Mouse (Mus musculus): ENCODE results near the gene Adam12.

The Adam12 gene

GRCm38 (mm10) chr7:134150305-134150704 lies 81.6 kb downstream of the Adam12 start:
- DNase-seq (ENCODE audit: low spot score) = no peak

DNA sequence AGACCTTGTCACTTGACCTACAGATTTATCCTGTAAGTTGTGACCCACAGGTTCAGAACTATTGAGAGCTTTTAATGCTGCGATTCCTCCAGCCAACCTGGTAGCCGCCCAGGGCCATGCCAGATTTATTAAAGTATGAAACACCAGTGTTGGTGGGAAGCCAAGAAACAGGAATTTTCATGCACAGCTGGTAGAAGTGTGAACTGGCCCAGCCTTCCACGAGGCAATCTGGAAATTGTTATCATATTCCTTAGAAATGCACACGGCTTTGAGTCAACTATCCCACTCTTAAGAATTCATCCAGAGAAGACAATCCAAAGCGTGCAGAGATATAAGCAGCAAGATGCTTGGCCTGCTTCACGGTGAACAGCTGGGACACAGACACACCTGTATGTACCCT lies 82.6 kb downstream of the Adam12 start:
- no peak for DNase-seq (ENCODE audit: low spot score)

- no peak for DNase-seq (ENCODE audit: low spot score)
Measured at GRCm38 (mm10) chr7:134147561-134147960, 84.4 kb downstream of the Adam12 start.

DNA sequence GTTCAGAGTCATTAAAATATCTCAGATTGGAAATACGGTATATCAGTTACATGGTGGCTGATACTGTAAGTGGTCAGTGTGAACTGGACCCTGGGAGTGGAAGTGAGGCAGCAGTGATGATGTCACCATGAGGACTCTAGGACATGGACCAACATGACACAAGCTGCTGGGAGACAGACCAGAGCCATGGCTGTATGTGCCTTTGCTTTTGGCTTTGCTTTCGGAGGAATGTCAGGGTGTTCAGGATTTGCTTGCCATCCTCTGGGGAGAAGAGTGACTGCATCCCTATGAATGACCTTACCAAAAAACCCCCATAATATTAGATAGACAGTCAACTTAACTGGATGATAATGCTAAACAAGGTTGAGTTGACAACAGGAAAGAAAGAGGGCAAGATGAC lies 85.1 kb downstream of the Adam12 start:
- DNase-seq (ENCODE audit: low spot score) = no peak

DNA sequence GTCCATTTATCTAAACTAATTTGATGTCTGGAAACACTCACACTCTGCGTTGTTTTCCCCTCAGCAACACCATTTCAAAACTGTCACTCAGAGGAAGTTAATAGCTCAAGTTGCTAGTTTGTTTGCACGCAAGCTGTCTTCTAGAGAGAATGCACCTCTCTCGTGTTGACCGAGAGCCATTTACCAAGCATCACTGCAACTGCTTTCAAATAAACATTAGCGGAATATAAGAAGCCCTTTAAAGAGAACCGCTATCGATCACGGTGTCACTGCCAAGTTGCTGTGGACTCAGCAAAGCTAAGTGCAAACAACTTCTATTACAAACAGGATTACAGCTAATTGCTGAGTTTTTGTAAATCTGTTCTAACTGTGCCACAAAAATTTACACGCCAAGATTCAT lies 87.8 kb downstream of the Adam12 start:
- no peak for DNase-seq (ENCODE audit: low spot score)

- DNase-seq (ENCODE audit: low spot score) = no peak
Measured at GRCm38 (mm10) chr7:134139291-134139949, 92.5 kb downstream of the Adam12 start.

DNA sequence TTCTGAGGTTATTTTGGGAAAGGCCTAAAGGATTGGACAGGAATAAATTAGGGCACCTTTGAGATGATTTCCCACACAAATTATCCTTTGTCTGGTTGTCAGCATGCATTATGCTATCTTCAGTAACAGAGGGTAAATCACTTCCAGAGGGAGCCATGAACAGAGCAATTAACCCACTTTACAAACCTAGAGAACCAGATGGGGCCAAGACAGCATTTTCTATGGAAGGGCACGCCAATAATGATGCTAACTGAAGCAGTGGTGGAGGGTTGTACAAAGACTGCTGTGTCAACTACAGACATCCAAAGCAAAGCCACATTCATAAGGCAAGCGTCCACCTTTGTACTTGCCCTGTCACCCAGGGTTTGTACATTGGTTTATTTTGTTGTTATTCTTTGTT lies 99.6 kb downstream of the Adam12 start:
- peak; percentile 24 for DNase-seq (ENCODE audit: low spot score)

- DNase-seq (ENCODE audit: low spot score) = peak; percentile 12
Measured at GRCm38 (mm10) chr7:134128087-134128522, 103.8 kb downstream of the Adam12 start.

DNA sequence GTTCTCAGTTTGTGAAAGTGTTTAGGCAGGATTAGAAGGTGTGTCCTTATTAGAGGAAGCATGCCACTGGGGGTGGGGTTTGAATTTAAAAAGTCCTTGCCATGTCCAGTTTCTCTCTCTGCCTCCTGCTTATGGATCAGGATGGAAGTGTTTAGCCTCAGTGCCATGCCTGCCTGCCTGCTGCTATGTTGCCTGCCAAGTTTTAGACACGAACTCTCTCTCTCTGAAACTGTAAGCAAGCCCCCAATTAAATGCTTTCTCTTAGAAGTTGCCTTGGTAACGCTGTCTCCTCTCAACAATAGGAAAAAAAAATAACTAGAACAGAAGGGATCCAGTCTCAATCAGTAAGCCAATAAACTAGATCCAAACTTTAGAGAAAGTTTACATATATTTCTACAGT lies 110.5 kb downstream of the Adam12 start:
- no peak for DNase-seq (ENCODE audit: low spot score)

DNA sequence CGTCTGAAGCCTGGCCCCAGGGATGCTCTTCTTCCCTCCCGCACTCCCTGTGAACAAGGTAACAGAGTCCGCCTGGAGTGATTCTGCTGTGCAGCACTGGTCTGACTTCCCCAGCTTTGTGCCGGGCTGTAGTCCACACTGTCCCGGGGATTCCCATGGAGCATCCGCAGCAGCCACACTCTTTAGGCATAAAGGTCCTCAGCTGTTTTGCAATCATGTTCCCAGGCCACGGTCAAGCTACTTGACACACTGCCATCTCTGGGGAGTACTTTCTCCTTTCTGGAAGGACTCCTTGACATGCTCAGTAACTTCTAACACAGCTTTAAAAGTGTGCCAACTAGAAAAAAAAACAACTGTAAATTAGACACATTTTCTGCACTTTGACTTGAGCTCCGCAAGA lies 116.5 kb downstream of the Adam12 start:
- DNase-seq (ENCODE audit: low spot score) = no peak

DNA sequence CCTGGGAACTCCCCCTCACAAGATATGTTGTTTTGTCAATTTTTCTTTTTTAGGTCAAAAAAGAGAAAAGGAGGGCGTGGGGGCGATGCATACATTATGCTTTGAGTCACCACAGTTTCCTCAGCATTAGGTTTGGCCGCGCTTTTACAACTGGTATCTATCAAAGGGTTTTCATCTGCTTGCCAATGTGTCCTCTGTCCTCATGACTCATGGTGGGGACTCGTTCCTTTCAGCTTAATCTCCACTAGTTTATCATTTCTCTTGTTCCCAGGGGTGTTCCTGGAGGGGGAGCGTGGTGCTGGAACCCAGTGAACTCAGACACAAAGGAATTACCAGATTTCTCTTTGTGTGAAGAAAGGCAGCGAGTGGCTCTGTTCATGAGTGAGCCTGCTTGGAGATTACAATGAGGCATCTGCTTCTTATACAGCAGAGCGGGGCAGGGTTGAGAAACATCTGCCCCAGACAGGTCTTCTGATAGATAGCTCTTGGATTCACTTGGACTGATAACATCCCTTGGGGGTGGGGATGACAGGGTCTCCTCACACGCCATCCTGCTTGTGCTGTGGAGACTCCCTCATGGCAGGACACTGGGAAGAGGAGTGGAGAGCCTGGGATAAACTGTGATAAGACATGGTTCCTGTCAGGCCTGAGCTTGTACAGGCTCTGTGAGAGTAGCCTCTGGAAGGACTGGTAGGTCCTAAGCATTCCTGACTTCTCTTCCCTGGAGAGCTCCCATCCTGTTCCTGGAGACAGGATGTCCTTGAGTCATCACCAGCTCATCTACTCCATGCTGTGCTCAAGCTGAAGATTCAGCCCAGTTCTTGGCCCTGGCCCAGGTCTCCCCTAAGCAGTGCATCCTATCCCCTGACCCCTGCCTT lies 117.4 kb downstream of the Adam12 start:
- peak; percentile 80 for DNase-seq (ENCODE audit: low spot score)

DNA sequence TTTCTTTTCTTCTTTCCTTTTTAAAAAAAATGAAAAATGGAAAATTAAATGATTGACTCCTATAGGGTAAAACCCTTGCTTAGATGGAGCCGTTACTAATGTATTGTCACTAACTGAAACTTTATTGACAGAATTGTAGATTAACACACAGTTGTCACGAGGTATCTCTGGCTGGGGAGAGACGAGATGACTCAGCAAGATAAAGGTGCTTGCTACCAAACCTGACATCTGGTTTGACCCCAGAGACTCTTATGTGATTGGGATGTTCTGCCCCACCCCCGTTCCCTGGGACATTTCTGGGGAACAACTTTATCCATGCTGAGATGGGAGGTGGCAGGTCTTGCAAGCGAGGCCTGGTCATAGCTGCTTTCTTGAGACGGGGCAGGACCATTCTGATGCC lies 118.1 kb downstream of the Adam12 start:
- peak; percentile 47 for DNase-seq (ENCODE audit: low spot score)

DNA sequence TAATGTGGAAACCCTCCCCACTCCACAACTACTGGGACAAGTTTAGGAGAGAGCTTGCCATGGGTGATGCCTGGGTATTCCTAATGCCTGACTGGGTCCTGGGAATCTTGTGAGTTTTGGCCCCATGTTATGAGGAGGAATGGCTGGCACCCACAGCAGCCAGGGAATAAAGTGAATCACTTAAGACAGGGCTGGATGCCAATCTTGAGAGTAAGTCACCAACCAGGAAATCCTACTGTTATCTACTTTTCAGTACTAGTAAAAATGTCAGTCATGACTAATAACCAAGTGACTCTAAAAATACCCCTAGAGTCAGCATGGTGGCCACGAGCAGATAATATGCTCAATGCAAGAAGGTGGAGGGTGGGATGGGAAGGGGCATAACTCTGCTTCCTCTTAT lies 121.8 kb downstream of the Adam12 start:
- DNase-seq (ENCODE audit: low spot score) = no peak

- DNase-seq (ENCODE audit: low spot score) = peak; percentile 11
Measured at GRCm38 (mm10) chr7:134107849-134108248, 124.1 kb downstream of the Adam12 start.

DNA sequence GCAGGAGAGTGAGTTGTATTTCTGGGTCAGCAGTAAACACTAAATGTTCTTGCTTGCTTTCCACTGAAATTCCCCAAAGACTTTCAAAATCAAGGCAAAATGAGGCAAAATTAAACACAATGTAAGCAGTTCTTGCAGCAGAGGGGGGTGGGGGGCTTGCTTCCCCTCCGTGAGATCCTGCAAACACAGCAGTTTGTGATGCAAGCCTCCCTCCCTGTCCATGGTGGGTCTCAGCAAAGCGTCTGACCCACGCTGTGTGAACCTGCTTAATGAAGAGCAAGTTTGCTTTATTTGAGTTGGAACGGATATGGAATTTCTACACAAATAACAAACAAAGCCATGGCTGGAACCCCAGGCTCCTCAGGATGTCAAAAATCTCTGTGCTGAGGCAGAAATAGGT lies 132.9 kb downstream of the Adam12 start:
- DNase-seq (ENCODE audit: low spot score) = no peak

- no peak for DNase-seq (ENCODE audit: low spot score)
Measured at GRCm38 (mm10) chr7:134097861-134098260, 134.1 kb downstream of the Adam12 start.

GRCm38 (mm10) chr7:134093871-134094270 lies 138.1 kb downstream of the Adam12 start:
- no peak for DNase-seq (ENCODE audit: low spot score)

DNA sequence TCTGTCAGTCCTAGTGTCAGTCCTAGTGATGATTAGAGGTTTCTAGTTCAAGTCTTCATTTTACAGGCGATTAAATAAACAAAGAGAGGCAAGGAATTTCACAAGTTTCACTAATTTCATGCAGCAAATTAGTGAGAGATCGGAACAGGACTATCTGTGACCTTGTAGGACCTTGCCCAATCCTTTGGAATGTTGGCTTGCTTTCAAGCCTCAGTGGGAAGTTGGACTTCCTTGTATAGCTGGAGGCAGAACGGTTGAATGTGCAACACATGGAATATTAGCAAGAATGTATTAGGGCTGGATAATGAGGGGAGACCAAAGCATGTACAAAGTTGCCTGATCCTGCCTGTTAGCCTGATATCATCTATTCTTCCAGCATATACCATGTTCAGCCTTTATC lies 141.2 kb downstream of the Adam12 start:
- no peak for DNase-seq (ENCODE audit: low spot score)

GRCm38 (mm10) chr7:134090256-134090655 lies 141.7 kb downstream of the Adam12 start:
- DNase-seq (ENCODE audit: low spot score) = no peak

- DNase-seq (ENCODE audit: low spot score) = no peak
Measured at GRCm38 (mm10) chr7:134088548-134089347, 143.2 kb downstream of the Adam12 start.

DNA sequence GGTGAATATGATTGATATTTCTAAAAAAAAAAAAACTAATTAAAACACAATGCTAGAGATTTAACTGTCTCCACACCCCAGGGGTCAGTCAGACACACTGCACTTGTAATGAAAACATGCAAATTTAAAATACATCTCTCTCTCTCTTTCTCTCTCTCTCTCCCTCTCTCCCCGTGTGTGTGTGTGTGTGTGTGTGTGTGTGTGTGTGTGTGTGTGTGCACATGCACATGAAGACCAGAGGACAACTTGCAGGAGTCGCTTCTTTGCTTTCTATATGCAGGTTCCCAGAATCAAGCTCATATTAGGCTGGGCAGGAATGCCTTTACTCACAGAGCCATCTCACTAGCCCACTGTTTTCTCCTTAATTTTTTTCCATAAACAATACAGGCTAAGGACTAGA lies 146.6 kb downstream of the Adam12 start:
- DNase-seq (ENCODE audit: low spot score) = no peak

DNA sequence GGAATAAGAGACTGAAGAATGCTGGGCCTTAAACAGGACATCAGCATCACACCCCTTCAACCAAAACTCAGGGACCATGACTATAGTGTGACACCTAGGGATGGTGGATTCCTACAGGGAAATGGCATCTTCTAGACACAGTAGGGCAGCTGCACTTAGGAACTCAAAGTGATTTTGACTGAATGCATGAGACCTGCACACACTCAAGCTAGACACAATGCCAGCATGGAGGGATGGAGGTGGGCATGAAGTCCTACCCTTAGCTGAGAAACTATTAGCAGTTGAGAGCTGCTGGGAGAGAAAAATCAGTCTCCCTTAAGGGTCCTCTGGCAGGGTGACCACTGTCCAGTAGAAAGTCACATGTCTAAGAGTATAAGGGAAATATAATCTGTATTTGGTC lies 147.0 kb downstream of the Adam12 start:
- no peak for DNase-seq (ENCODE audit: low spot score)

All from MN1 (cell line).